Mouse (Mus musculus) left cerebral cortex, adult 11 months (tissue): ENCODE measurements around the gene Myo1b.

Source experiments
- DNase-seq: peaks from one replicate; pipeline ENCODE4 v3.0.0; 2022; ENCODE audit warnings: low spot score

Myo1b gene

GRCm38 (mm10) chr1:51719897-51720673 is 195.8 kb downstream of the Myo1b start:
- no peak for DNase-seq

GRCm38 (mm10) chr1:51710831-51711230 is 205.0 kb downstream of the Myo1b start:
- no peak for DNase-seq

GRCm38 (mm10) chr1:51706106-51706505 is 209.8 kb downstream of the Myo1b start:
- DNase-seq = no peak

- no peak for DNase-seq
Observed at GRCm38 (mm10) chr1:51704610-51705009, 211.3 kb downstream of the Myo1b start.
